Mouse (Mus musculus) gastrocnemius, adult 18-20 months (tissue): ENCODE data around the gene Gria4. TPM values are rescaled to one million over a fixed set of nuclear protein-coding genes. Genes with fewer than 3 reads are reported as not detected.
"Not testable (repeated sequence)": the region's sequence is repeated elsewhere in the genome, so short reads cannot be mapped to it uniquely, and the experiment has no call there.

Experiments
- DNase-seq: peaks from one replicate; pipeline ENCODE4 v3.0.0; 2021; ENCODE audit warnings: low spot score
- total RNA-seq, 2 experiments: library from RNA; stranded (reverse); gene quantifications; 2 replicates each; pipeline ENCODE4 v1.2.3; 2021

The Gria4 gene
- total RNA-seq, 2 experiments from 2014 or later = not detected

DNA sequence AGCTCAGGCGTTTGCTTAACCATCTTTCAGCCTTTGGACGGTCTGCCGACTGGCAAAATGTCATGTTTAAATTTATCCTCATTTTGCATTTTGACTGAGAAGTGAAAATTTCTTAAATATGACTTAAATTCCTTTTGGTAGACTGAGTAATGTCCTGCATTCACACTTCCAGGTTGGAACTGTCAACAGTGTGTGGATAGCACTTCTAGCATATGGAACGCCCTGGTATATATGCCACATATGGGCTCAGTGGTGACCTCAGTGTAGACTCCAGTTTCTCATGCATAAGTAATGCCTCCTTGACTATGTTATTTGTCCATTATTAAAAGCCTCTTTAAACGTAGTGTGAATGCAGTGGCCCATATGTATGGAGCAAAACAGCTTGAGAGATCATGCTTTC lies 222.4 kb downstream of the Gria4 start:
- no peak for DNase-seq

GRCm38 (mm10) chr9:4555415-4555959 lies 240.5 kb downstream of the Gria4 start:
- no peak for DNase-seq

DNA sequence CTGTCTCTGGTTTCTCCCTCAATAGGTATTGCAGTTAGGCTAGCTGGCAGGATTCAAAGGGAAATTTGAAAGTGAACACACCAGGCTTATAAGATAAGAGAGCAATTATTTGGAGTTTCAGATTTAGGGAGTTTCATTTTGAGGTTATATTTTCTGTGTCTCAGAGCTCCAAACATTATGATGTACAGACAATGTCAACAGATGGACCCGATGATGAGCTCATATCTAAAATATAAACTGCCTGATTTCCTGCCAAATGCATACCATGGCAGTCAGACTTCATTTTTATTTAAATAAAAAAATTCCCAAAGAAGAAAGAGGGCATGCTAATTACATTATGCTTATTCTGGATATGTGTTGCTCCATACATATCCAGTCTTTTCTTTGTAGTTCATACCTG lies 256.8 kb downstream of the Gria4 start:
- DNase-seq = no peak

- no peak for DNase-seq
Measured at GRCm38 (mm10) chr9:4536514-4537150, 259.4 kb downstream of the Gria4 start.

DNA sequence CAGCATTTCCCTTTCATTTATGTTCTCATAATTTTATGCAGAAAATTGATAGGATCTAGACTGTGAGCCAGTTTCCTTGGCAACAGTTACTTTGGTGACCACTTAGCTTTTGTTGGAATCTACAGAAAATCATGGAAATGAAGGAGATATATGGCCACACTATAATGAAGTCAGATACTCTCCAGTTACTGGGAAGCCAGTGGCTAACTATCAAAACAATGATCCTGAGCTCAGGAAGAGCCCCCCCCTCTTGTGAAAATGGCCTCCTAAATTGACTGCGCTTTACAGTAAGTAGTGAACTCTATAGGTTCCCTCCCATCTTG lies 281.5 kb downstream of the Gria4 start:
- no peak for DNase-seq

GRCm38 (mm10) chr9:4513796-4514562 lies 282.1 kb downstream of the Gria4 start:
- no peak for DNase-seq

- no peak for DNase-seq
Measured at GRCm38 (mm10) chr9:4506086-4506485, 289.9 kb downstream of the Gria4 start.

DNA sequence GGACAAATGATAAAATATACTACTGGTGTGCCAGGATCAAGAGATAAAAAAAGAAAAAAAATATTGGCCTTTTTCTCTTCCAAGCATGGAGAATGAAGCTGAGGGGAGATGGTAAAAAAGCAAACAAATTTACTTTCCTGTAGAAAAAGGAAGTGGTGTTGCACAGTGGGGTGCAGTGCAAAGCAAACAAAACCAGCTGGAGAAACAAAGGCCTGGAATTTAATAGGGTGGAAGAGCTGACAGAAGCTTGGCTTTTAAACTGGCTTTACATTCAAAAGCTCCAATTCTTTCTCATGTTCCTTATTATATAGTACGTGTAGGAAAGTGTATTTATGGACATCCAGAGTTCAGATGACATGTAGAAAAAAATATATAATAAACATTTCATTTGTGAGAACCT lies 290.9 kb downstream of the Gria4 start:
- DNase-seq = no peak

GRCm38 (mm10) chr9:4486428-4486827 lies 309.6 kb downstream of the Gria4 start:
- DNase-seq = no peak

DNA sequence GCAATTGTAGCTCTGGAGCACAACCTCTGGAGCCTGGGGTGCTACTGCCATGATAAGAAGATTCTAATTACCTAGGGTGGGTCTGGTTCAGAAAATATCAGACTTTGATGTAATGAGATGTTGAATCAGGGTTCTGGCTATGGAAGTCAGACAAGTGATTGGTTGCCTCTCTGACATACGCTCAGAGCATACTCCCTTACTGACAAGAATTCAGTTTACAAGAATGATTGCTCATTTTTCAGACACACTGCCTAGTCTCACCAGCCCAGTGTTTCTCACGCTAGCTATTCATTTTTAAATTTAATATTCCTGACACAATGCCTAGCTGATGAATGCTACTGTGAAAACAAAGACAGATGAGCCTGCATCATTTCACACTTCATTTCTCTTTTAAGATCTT lies 311.5 kb downstream of the Gria4 start:
- DNase-seq = no peak

GRCm38 (mm10) chr9:4470791-4471190 lies 325.2 kb downstream of the Gria4 start:
- DNase-seq = no peak

GRCm38 (mm10) chr9:4459456-4460070 lies 336.5 kb downstream of the Gria4 start:
- no peak for DNase-seq

DNA sequence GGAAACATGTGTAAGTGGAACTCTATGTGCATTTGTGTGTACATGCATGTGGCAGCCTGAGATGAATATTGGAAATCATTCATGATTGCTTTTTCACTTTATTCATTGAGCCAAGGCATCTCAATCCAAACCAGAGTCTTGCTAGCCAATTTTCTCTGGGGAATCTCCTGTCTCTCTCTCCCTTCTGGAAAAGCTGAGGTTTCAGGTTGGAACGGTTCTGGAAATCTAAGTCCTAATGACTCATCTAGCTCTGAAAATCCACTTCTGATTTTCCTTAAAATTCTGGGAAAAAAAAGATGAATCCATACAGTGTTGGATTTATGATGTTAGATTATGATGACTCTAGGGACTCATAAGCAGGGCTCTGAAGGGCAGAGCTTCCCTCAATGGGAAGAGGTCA lies 337.8 kb downstream of the Gria4 start:
- DNase-seq = peak; percentile 6

- peak; percentile 39 for DNase-seq
Measured at GRCm38 (mm10) chr9:4457644-4458043, 338.4 kb downstream of the Gria4 start.

DNA sequence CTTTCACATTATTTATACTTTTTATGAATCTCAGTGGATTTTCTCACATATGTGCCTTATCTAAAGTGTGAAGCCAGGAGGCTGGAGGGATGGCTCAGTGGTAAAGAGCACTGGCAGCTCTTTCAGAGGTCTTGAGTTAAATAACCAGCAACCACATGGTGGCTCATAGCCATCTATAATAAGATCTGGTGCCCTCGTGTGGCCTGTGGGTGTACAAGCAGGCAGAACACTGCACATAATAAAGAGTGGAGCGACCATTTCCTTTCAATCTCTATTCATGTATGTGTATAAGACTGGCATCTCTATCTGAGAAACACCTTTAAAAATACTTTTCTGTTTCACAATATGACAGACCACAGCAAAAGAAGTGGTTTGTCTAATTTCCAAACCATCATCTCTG lies 353.1 kb downstream of the Gria4 start:
- DNase-seq = no peak

GRCm38 (mm10) chr9:4400801-4401200 lies 395.2 kb downstream of the Gria4 start:
- DNase-seq = not testable (repeated sequence)

GRCm38 (mm10) chr9:4376640-4377120 lies 419.4 kb downstream of the Gria4 start:
- DNase-seq = no peak

DNA sequence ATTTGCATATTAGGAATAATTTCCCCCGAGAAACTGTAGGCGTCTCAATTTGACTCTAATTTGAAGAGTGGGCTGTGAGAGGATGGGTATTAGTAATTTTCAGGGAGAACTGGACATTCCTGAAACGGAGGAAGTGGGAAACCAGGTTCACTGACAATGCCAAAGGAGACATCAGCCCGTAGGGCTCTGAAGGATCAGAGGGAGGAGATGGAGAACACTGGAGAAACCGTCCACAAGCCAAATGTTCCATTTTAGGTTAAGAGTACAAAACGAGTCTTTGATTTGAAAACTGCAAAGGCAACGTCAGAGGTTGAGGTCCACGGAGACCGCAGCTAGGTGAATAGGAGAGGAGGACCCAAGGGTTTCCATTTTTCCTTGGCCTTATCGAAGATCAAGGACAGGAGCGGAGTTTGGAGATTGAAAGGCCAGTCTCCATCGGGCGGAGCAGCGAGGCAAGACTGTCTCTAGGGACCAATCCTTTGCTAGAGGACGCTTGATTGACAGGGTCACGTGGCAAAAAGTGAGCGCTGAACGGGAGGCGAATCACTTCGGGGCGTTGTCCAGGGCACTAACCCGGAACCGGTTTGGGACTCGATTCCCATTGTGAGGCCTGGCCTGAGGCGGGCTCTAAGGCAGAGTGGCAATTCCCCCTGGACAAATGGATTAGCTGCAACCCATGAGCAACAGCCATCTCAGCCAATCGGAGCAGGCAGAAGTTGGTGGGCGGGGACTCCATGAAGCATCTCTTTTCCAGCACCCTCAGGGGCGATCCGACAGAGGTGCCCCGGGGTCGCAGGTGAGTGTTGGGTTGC lies 420.0 kb downstream of the Gria4 start, which contains the start of gene Msantd4:
Gene Msantd4, plus strand, starts transcription at position 735 of the 812 bp plus-strand sequence.
- DNase-seq = peak; percentile 99
